Mouse (Mus musculus) forebrain, embryonic 10.5 days (tissue): Measurements from ENCODE around the gene Med21. TPM values are rescaled to one million over a fixed set of nuclear protein-coding genes. Genes with fewer than 3 reads are reported as not detected.

Experiments
- polyA plus RNA-seq: library from polyadenylated mRNA; unstranded; fragments of >200 nt; fragmentation: Nextera tagmentation; extraction: Ambion mirVana; gene quantifications from 2 replicates; pipeline ENCODE4 v1.2.1, GENCODE M21; 2016

The Med21 gene
- polyA plus RNA-seq, 1 experiment from 2014 or later, result 133 TPM

Other genes starting within 250 kb of the Med21 start
- gene Itpr2, start 140.3 kb upstream of the Med21 start, polyA plus RNA-seq, result 3.2 and 4.1 TPM in 2 replicates
- gene Fgfr1op2, start 65.3 kb upstream of the Med21 start, polyA plus RNA-seq, result 81.8 and 82.8 TPM in 2 replicates
- gene Ints13, start 64.7 kb upstream of the Med21 start, polyA plus RNA-seq, result 92.7 and 94.3 TPM in 2 replicates
- 25.7 and 28.0 TPM in 2 replicates for gene Tm7sf3, start 277 bp downstream of the Med21 start, polyA plus RNA-seq
- gene Stk38l, start 82.4 kb downstream of the Med21 start, polyA plus RNA-seq, result 21.2 and 22.1 TPM in 2 replicates
- gene Arntl2, start 153.5 kb downstream of the Med21 start, polyA plus RNA-seq, result 1.4 and 2.2 TPM in 2 replicates
- gene Smco2, start 207.6 kb downstream of the Med21 start, polyA plus RNA-seq, result not detected in 2 replicates
- gene Ppfibp1, start 245.9 kb downstream of the Med21 start, polyA plus RNA-seq, result 30.0 and 32.5 TPM in 2 replicates